Mouse (Mus musculus): Measurements from ENCODE around the gene Dolpp1.

Gene Dolpp1

GRCm38 (mm10) chr2:30392114-30392576 lies at the start of gene Dolpp1:
Dolpp1 (plus strand) TSS chr2:30392254.
- peak; percentile 98 for DNase-seq (ENCODE audit: low spot score)

- no peak for DNase-seq (ENCODE audit: low spot score)
These were observed 49.5 kb upstream of the Dolpp1 start for GRCm38 (mm10) chr2:30342544-30342943.

- no peak for DNase-seq (ENCODE audit: low spot score)
These were observed 48.4 kb upstream of the Dolpp1 start for GRCm38 (mm10) chr2:30343601-30344137.

- no peak for DNase-seq (ENCODE audit: low spot score)
These were observed 45.9 kb upstream of the Dolpp1 start for GRCm38 (mm10) chr2:30345971-30346676.

- DNase-seq (ENCODE audit: low spot score), result no peak
These were observed 42.9 kb upstream of the Dolpp1 start for GRCm38 (mm10) chr2:30349196-30349595.

GRCm38 (mm10) chr2:30351149-30351548 lies 40.9 kb upstream of the Dolpp1 start:
- no peak for DNase-seq (ENCODE audit: low spot score)

GRCm38 (mm10) chr2:30355861-30356260 lies 36.2 kb upstream of the Dolpp1 start:
- DNase-seq (ENCODE audit: low spot score), result no peak

- DNase-seq (ENCODE audit: low spot score), result no peak
These were observed 35.8 kb upstream of the Dolpp1 start for GRCm38 (mm10) chr2:30356266-30356665.

- DNase-seq (ENCODE audit: low spot score), result no peak
These were observed 35.1 kb upstream of the Dolpp1 start for GRCm38 (mm10) chr2:30356906-30357305.

GRCm38 (mm10) chr2:30357552-30358510 lies 34.2 kb upstream of the Dolpp1 start:
- DNase-seq (ENCODE audit: low spot score), result no peak

GRCm38 (mm10) chr2:30358533-30359531 lies 33.2 kb upstream of the Dolpp1 start, which contains the start of gene Sh3glb2:
Sh3glb2 (minus strand) TSS chr2:30359337.
- peak; percentile 62 for DNase-seq (ENCODE audit: low spot score)

- DNase-seq (ENCODE audit: low spot score), result no peak
These were observed 31.4 kb upstream of the Dolpp1 start for GRCm38 (mm10) chr2:30360626-30361025.

GRCm38 (mm10) chr2:30362865-30363264 lies 29.2 kb upstream of the Dolpp1 start:
- no peak for DNase-seq (ENCODE audit: low spot score)

GRCm38 (mm10) chr2:30363773-30364650 lies 28.0 kb upstream of the Dolpp1 start, which contains the start of gene Miga2:
Miga2 (plus strand) TSS chr2:30364233.
- DNase-seq (ENCODE audit: low spot score), result peak; percentile 99

- no peak for DNase-seq (ENCODE audit: low spot score)
These were observed 26.6 kb upstream of the Dolpp1 start for GRCm38 (mm10) chr2:30365281-30366069.

- no peak for DNase-seq (ENCODE audit: low spot score)
These were observed 25.9 kb upstream of the Dolpp1 start for GRCm38 (mm10) chr2:30366203-30366602.

- DNase-seq (ENCODE audit: low spot score), result no peak
These were observed 20.5 kb upstream of the Dolpp1 start for GRCm38 (mm10) chr2:30371544-30371943.

- no peak for DNase-seq (ENCODE audit: low spot score)
These were observed 19.3 kb upstream of the Dolpp1 start for GRCm38 (mm10) chr2:30372726-30373125.

GRCm38 (mm10) chr2:30375893-30376292 lies 16.2 kb upstream of the Dolpp1 start:
- DNase-seq (ENCODE audit: low spot score), result no peak

Data from left cerebral cortex, adult 11 months (tissue).